Mouse (Mus musculus) liver, postnatal 0 days (tissue): ENCODE results near the gene Pde4b.

Experiments used
- CTCF ChIP-seq: sonication (generic); IDR thresholded peaks from 2 replicates; pipeline ENCODE4 v1.5.1; 2016; ENCODE audit warnings: antibody characterized with exemption, low read depth
- EP300 ChIP-seq: IDR thresholded peaks from 2 replicates; pipeline ENCODE4 v1.6.1; 2016; ENCODE audit warnings: antibody characterized with exemption, low read depth, mild to moderate bottlenecking

- TF ChIP-seq EP300 (no peak), CTCF (no peak)
Observed at GRCm38 (mm10) chr4:102495001-102495400, 407.7 kb downstream of the Pde4b start.
